Mouse (Mus musculus) adrenal gland, adult 2 months (tissue): ENCODE measurements around the gene Rapgef5. TPM values are rescaled to one million over a fixed set of nuclear protein-coding genes. Genes with fewer than 3 reads are reported as not detected.

Source experiments
- DNase-seq: peaks from one replicate; pipeline ENCODE4 v3.0.0; 2021
- polyA plus RNA-seq: library from polyadenylated mRNA; depleted of rRNA; stranded (reverse); fragments of >200 nt; gene quantifications from 2 replicates; pipeline ENCODE4 v1.2.3, GENCODE M21; 2012
- total RNA-seq, 2 experiments: library from RNA; stranded (reverse); gene quantifications; 2 replicates each; pipeline ENCODE4 v1.2.3; 2021

Gene Rapgef5
- total and polyA plus RNA-seq, 3 experiments, result 9.4 to 39.4 (median 36.1) TPM

- DNase-seq, result no peak
These were observed 12.3 kb downstream of the Rapgef5 start for GRCm38 (mm10) chr12:117528509-117529145.

- DNase-seq, result no peak
These were observed 14.8 kb downstream of the Rapgef5 start for GRCm38 (mm10) chr12:117531106-117531505.

GRCm38 (mm10) chr12:117533176-117534086 lies 17.2 kb downstream of the Rapgef5 start:
- peak; percentile 68 for DNase-seq

GRCm38 (mm10) chr12:117534087-117534751 lies 17.9 kb downstream of the Rapgef5 start:
- DNase-seq, result peak; percentile 57

- peak; percentile 61 for DNase-seq
These were observed 24.1 kb downstream of the Rapgef5 start for GRCm38 (mm10) chr12:117540352-117540751.

- no peak for DNase-seq
These were observed 29.0 kb downstream of the Rapgef5 start for GRCm38 (mm10) chr12:117545277-117545676.

- no peak for DNase-seq
These were observed 37.1 kb downstream of the Rapgef5 start for GRCm38 (mm10) chr12:117553353-117553752.

- no peak for DNase-seq
These were observed 38.4 kb downstream of the Rapgef5 start for GRCm38 (mm10) chr12:117554612-117555063.

- DNase-seq, result peak; percentile 18
These were observed 44.2 kb downstream of the Rapgef5 start for GRCm38 (mm10) chr12:117560450-117560849.

GRCm38 (mm10) chr12:117561411-117562059 lies 45.3 kb downstream of the Rapgef5 start:
- DNase-seq, result no peak

GRCm38 (mm10) chr12:117562085-117562484 lies 45.8 kb downstream of the Rapgef5 start:
- no peak for DNase-seq

GRCm38 (mm10) chr12:117563859-117564258 lies 47.6 kb downstream of the Rapgef5 start:
- no peak for DNase-seq

GRCm38 (mm10) chr12:117566298-117566697 lies 50.0 kb downstream of the Rapgef5 start:
- DNase-seq, result no peak

- no peak for DNase-seq
These were observed 53.4 kb downstream of the Rapgef5 start for GRCm38 (mm10) chr12:117569671-117570070.

GRCm38 (mm10) chr12:117584256-117584655 lies 68.0 kb downstream of the Rapgef5 start:
- DNase-seq, result no peak

GRCm38 (mm10) chr12:117585390-117585789 lies 69.1 kb downstream of the Rapgef5 start:
- DNase-seq, result no peak

- peak; percentile 86 for DNase-seq
These were observed 69.8 kb downstream of the Rapgef5 start for GRCm38 (mm10) chr12:117586124-117586523.

- DNase-seq, result peak; percentile 16
These were observed 72.9 kb downstream of the Rapgef5 start for GRCm38 (mm10) chr12:117589186-117589585.

- DNase-seq, result no peak
These were observed 75.7 kb downstream of the Rapgef5 start for GRCm38 (mm10) chr12:117592019-117592418.

GRCm38 (mm10) chr12:117592583-117592982 lies 76.3 kb downstream of the Rapgef5 start:
- DNase-seq, result no peak

- no peak for DNase-seq
These were observed 78.9 kb downstream of the Rapgef5 start for GRCm38 (mm10) chr12:117595179-117595578.

GRCm38 (mm10) chr12:117598190-117598589 lies 81.9 kb downstream of the Rapgef5 start:
- DNase-seq, result no peak
